Mouse (Mus musculus): ENCODE data around the gene Gm43552. TPM values are rescaled to one million over a fixed set of nuclear protein-coding genes. Genes with fewer than 3 reads are reported as not detected.
A peak's percentile ranks its signal among the peaks of the same experiment; 100 is the strongest.

The Gm43552 gene
- polyA plus RNA-seq, 1 experiment = not detected

- Histone ChIP-seq H3K4me3 (ENCODE audit: insufficient read depth, low read length) (no peak overlapping the region), H3K4me1 (ENCODE audit: control insufficient read depth, insufficient read depth, low read length) (no peaks in the 10 kb centered on the region), H3K27ac (ENCODE audit: insufficient read depth, low read length) (no peak overlapping the region)
- TF ChIP-seq CTCF (IDR thresholded peaks at IDR 0.05; ENCODE audit: extremely low read depth, insufficient read depth, low read length) (no peak), POLR2A (IDR thresholded peaks at IDR 0.05; ENCODE audit: extremely low read depth, insufficient read depth, low read length) (no peak)
Observed at GRCm38 (mm10) chr5:65534496-65534895, 41.9 kb upstream of the Gm43552 start.

GRCm38 (mm10) chr5:65531283-65531682 is 38.6 kb upstream of the Gm43552 start:
- Histone ChIP-seq H3K4me3 (ENCODE audit: insufficient read depth, low read length) (no peak overlapping the region), H3K27ac (ENCODE audit: insufficient read depth, low read length) (no peak overlapping the region), H3K4me1 (ENCODE audit: control insufficient read depth, insufficient read depth, low read length) (no peaks in the 10 kb centered on the region)
- TF ChIP-seq CTCF (IDR thresholded peaks at IDR 0.05; ENCODE audit: extremely low read depth, insufficient read depth, low read length) (no peak), POLR2A (IDR thresholded peaks at IDR 0.05; ENCODE audit: extremely low read depth, insufficient read depth, low read length) (no peak)

- no peak for TF ChIP-seq POLR2A (IDR thresholded peaks at IDR 0.05; ENCODE audit: extremely low read depth, insufficient read depth, low read length)
- peak; percentile 15; the same call in 1 of the 2 replicates for TF ChIP-seq CTCF (IDR thresholded peaks at IDR 0.05; ENCODE audit: extremely low read depth, insufficient read depth, low read length)
- Histone ChIP-seq H3K4me3 (ENCODE audit: insufficient read depth, low read length) (no peak overlapping the region), H3K4me1 (ENCODE audit: control insufficient read depth, insufficient read depth, low read length) (no peaks in the 10 kb centered on the region), H3K27ac (ENCODE audit: insufficient read depth, low read length) (no peak overlapping the region)
Observed at GRCm38 (mm10) chr5:65525674-65526443, 33.2 kb upstream of the Gm43552 start.

GRCm38 (mm10) chr5:65524831-65525230 is 32.2 kb upstream of the Gm43552 start:
- TF ChIP-seq POLR2A (IDR thresholded peaks at IDR 0.05; ENCODE audit: extremely low read depth, insufficient read depth, low read length) = no peak
- no peak for TF ChIP-seq CTCF (IDR thresholded peaks at IDR 0.05; ENCODE audit: extremely low read depth, insufficient read depth, low read length)
- no peaks in the 10 kb centered on the region for H3K4me1 ChIP-seq (ENCODE audit: control insufficient read depth, insufficient read depth, low read length)
- no peak overlapping the region for H3K27ac ChIP-seq (ENCODE audit: insufficient read depth, low read length)
- H3K4me3 ChIP-seq (ENCODE audit: insufficient read depth, low read length) = no peak overlapping the region

- no peak overlapping the region for H3K4me3 ChIP-seq (ENCODE audit: insufficient read depth, low read length)
- no peaks in the 10 kb centered on the region for H3K4me1 ChIP-seq (ENCODE audit: control insufficient read depth, insufficient read depth, low read length)
- no peak for TF ChIP-seq CTCF (IDR thresholded peaks at IDR 0.05; ENCODE audit: extremely low read depth, insufficient read depth, low read length)
- H3K27ac ChIP-seq (ENCODE audit: insufficient read depth, low read length) = no peak overlapping the region
Observed at GRCm38 (mm10) chr5:65521803-65522202, 29.2 kb upstream of the Gm43552 start.

GRCm38 (mm10) chr5:65514635-65515278 is 22.1 kb upstream of the Gm43552 start:
- no peak overlapping the region for H3K27ac ChIP-seq (ENCODE audit: insufficient read depth, low read length)
- H3K4me1 ChIP-seq (ENCODE audit: control insufficient read depth, insufficient read depth, low read length) = no peaks in the 10 kb centered on the region
- no peak overlapping the region for H3K4me3 ChIP-seq (ENCODE audit: insufficient read depth, low read length)
- TF ChIP-seq CTCF (IDR thresholded peaks at IDR 0.05; ENCODE audit: extremely low read depth, insufficient read depth, low read length) (no peak), POLR2A (IDR thresholded peaks at IDR 0.05; ENCODE audit: extremely low read depth, insufficient read depth, low read length) (no peak)

- TF ChIP-seq POLR2A (IDR thresholded peaks at IDR 0.05; ENCODE audit: extremely low read depth, insufficient read depth, low read length) = no peak
- no peak for TF ChIP-seq CTCF (IDR thresholded peaks at IDR 0.05; ENCODE audit: extremely low read depth, insufficient read depth, low read length)
- Histone ChIP-seq H3K4me1 (ENCODE audit: control insufficient read depth, insufficient read depth, low read length) (no peaks in the 10 kb centered on the region), H3K27ac (ENCODE audit: insufficient read depth, low read length) (no peak overlapping the region), H3K4me3 (ENCODE audit: insufficient read depth, low read length) (no peak overlapping the region)
Observed at GRCm38 (mm10) chr5:65513506-65513905, 20.9 kb upstream of the Gm43552 start.

GRCm38 (mm10) chr5:65508395-65508794 is 15.8 kb upstream of the Gm43552 start:
- Histone ChIP-seq H3K27ac (ENCODE audit: insufficient read depth, low read length) (no peak overlapping the region), H3K4me3 (ENCODE audit: insufficient read depth, low read length) (no peak overlapping the region)
- no peak for TF ChIP-seq POLR2A (IDR thresholded peaks at IDR 0.05; ENCODE audit: extremely low read depth, insufficient read depth, low read length)
- TF ChIP-seq CTCF (IDR thresholded peaks at IDR 0.05; ENCODE audit: extremely low read depth, insufficient read depth, low read length) = no peak

GRCm38 (mm10) chr5:65505786-65506185 is 13.2 kb upstream of the Gm43552 start:
- H3K4me3 ChIP-seq (ENCODE audit: insufficient read depth, low read length) = no peak overlapping the region
- H3K27ac ChIP-seq (ENCODE audit: insufficient read depth, low read length) = no peak overlapping the region
- TF ChIP-seq POLR2A (IDR thresholded peaks at IDR 0.05; ENCODE audit: extremely low read depth, insufficient read depth, low read length) = no peak
- TF ChIP-seq CTCF (IDR thresholded peaks at IDR 0.05; ENCODE audit: extremely low read depth, insufficient read depth, low read length) = no peak
- no peaks in the 10 kb centered on the region for H3K4me1 ChIP-seq (ENCODE audit: control insufficient read depth, insufficient read depth, low read length)

More at GRCm38 (mm10) chr5:65508395-65508794, 15.8 kb upstream of the Gm43552 start:
- no peaks in the 10 kb centered on the region for H3K4me1 ChIP-seq (ENCODE audit: control insufficient read depth, insufficient read depth, low read length)

- Histone ChIP-seq H3K27ac (ENCODE audit: insufficient read depth, low read length) (no peak overlapping the region), H3K4me1 (ENCODE audit: control insufficient read depth, insufficient read depth, low read length) (no peaks in the 10 kb centered on the region), H3K4me3 (ENCODE audit: insufficient read depth, low read length) (no peak overlapping the region)
- TF ChIP-seq CTCF (IDR thresholded peaks at IDR 0.05; ENCODE audit: extremely low read depth, insufficient read depth, low read length) (no peak), POLR2A (IDR thresholded peaks at IDR 0.05; ENCODE audit: extremely low read depth, insufficient read depth, low read length) (no peak)
Observed at GRCm38 (mm10) chr5:65501407-65501806, 8.8 kb upstream of the Gm43552 start.
